ENCODE assay signal across 24 mouse cellular contexts in genomic region chr9:61330747-61331146, GRCm38 (mm10). TPM values are rescaled to one million over a fixed set of nuclear protein-coding genes. Genes with fewer than 3 reads are reported as not detected.
DNase-seq lines count a peak whose midpoint lies in the region; ATAC-seq and TF ChIP-seq lines count a peak whose summit lies in the region.
"Had no signal": no experiment of that assay in that cellular context is flagged by ENCODE, and none has a peak within 500 bp of the region (broad histone marks: within the 10 kb centered on the region; RNA-seq: fewer than 3 reads in every experiment).

No protein-coding gene starts in this region.

- no peaks in the 10 kb centered on the region for H3K79me2 ChIP-seq in CH12.LX (replicated peaks; ENCODE audit: control insufficient read depth, extremely low read depth, insufficient read depth, poor library complexity, severe bottlenecking)

- TF ChIP-seq POLR2A in CH12.LX (IDR thresholded peaks at IDR 0.05; ENCODE audit: low read depth, low read length), result no peak

- in situ Hi-C loops in CH12.LX (cut with MboI; ENCODE audit: low pct_ligation_motif_present, low pct_unique_long_range_greater_than_20kb, low sequenced_read_pairs), result no loop called here

- TF ChIP-seq RAD21 in CH12.LX (IDR thresholded peaks at IDR 0.05; ENCODE audit: low read depth, low read length), result no peak

- H3K36me3 ChIP-seq in CH12.LX (replicated peaks in 1 of 2; ENCODE audit: control insufficient read depth in 1 of 2, insufficient read depth in 1 of 2, low read length in 1 of 2), result no peaks in the 10 kb centered on the region
- H3K36me3 ChIP-seq: embryonic facial prominence, embryonic 13.5 days; embryonic facial prominence, embryonic 15.5 days; forebrain, embryonic 10.5 days; forebrain, embryonic 12.5 days had no signal

- TF ChIP-seq CTCF in CH12.LX (conservative IDR thresholded peaks at IDR 0.05 in 1 of 2, IDR thresholded peaks at IDR 0.05 in 1 of 2; ENCODE audit: low read depth in 2 of 2, low read length in 2 of 2), result no peak

- TF ChIP-seq EP300 in CH12.LX (IDR thresholded peaks at IDR 0.05; ENCODE audit: low read length), result peak; percentile 63; the same call in 1 of the 2 replicates

- no peaks in the 10 kb centered on the region for H3K9me3 ChIP-seq in CH12.LX (replicated peaks; ENCODE audit: low read length)
- H3K9me3 ChIP-seq: embryonic facial prominence, embryonic 13.5 days; embryonic facial prominence, embryonic 15.5 days; forebrain, embryonic 10.5 days; forebrain, embryonic 12.5 days had no signal

- H3K4me2 ChIP-seq in CH12.LX (ENCODE audit: insufficient read depth, low read depth, poor library complexity, severe bottlenecking), result 0 out of 2 replicates have a peak overlapping the region, but pooled peaks have one; percentile 35
- H3K4me2 ChIP-seq: embryonic facial prominence, embryonic 13.5 days; embryonic facial prominence, embryonic 15.5 days; forebrain, embryonic 12.5 days had no signal

- no peak overlapping the region for H3K27ac ChIP-seq in CH12.LX (ENCODE audit: insufficient read depth, low read depth)
- H3K27ac ChIP-seq: embryonic facial prominence, embryonic 13.5 days; embryonic facial prominence, embryonic 15.5 days; forebrain, embryonic 10.5 days; forebrain, embryonic 12.5 days had no signal

- no peak for DNase-seq in CH12.LX (ENCODE audit: extremely low read depth)
- DNase-seq in induced T-regulatory cell, adult 2 months (ENCODE audit: low read depth), result peak; percentile 52
- no peak for DNase-seq in lung, adult 18-20 months
- DNase-seq in layer of hippocampus, adult 9-10 months (ENCODE audit: low spot score), result no peak
- DNase-seq: adrenal gland, adult 2 months; adrenal gland, postnatal 10 days; adrenal gland, postnatal 25 days; B cell, adult 2 months; cerebellum, adult 11 months; cerebellum, adult 18-20 months; cerebellum, adult 8-10 months; cerebellum, adult 9-11 months; cerebellum, postnatal 14 days; cerebellum, postnatal 36 days; embryo, embryonic 11 days had no signal

- no peak overlapping the region for H3K9ac ChIP-seq in CH12.LX (ENCODE audit: insufficient read depth, low read depth)
- H3K9ac ChIP-seq: embryonic facial prominence, embryonic 13.5 days; embryonic facial prominence, embryonic 15.5 days; forebrain, embryonic 12.5 days had no signal

- H3K4me3 ChIP-seq in CH12.LX (replicated peaks in 1 of 3; ENCODE audit: low read depth in 2 of 3, low read length in 2 of 3, poor library complexity in 1 of 3), result no peak overlapping the region
- H3K4me3 ChIP-seq: embryonic facial prominence, embryonic 13.5 days; embryonic facial prominence, embryonic 15.5 days; erythroblast, embryonic 14.5 days; forebrain, embryonic 10.5 days; forebrain, embryonic 12.5 days had no signal

- H3K4me1 ChIP-seq in CH12.LX (ENCODE audit: control insufficient read depth in 1 of 2, insufficient read depth in 2 of 2), result peaks cover 16 to 31% of the 10 kb centered on the region in 2 experiments
- H3K4me1 ChIP-seq: embryonic facial prominence, embryonic 15.5 days had no signal

- no peaks in the 10 kb centered on the region for H3K27me3 ChIP-seq in CH12.LX (replicated peaks)

- ATAC-seq in monocyte, adult 5-6 weeks (replicated peaks; ENCODE audit: insufficient number of reproducible peaks, low FRiP score, low TSS enrichment, poor library complexity, severe bottlenecking), result peak; percentile 55
- ATAC-seq: CD4-positive, CD25-positive, alpha-beta regulatory T cell, adult 4 months; forebrain, embryonic 14.5 days; forebrain, embryonic 16.5 days had no signal

- dilution Hi-C loops in CH12.LX (cut with MboI; ENCODE audit: extremely low pct_ligation_motif_present, extremely low pct_unique_long_range_greater_than_20kb, low sequenced_read_pairs), result no loop called here

TF ChIP-seq in CH12.LX, 34 proteins besides CTCF, POLR2A, EP300 and RAD21:
- TF ChIP-seq ETS1 (conservative IDR thresholded peaks at IDR 0.05; ENCODE audit: low read depth, low read length), result 0 out of 2 replicates have a peak, but pooled peaks have one; percentile 20
- TF ChIP-seq E2F4 (IDR thresholded peaks at IDR 0.05; ENCODE audit: insufficient replicate concordance, low read depth, low read length), result no peak
- 0 out of 2 replicates have a peak, but pooled peaks have one; percentile 20 for TF ChIP-seq JUN (IDR thresholded peaks at IDR 0.05; ENCODE audit: insufficient read depth, low read depth, low read length)
- peak; percentile 62 for TF ChIP-seq JUND (conservative IDR thresholded peaks at IDR 0.05; ENCODE audit: low read depth, low read length)
- TF ChIP-seq IRF4 (IDR thresholded peaks at IDR 0.05; ENCODE audit: low read depth, low read length), result peak; percentile 85
- 0 out of 2 replicates have a peak, but pooled peaks have one; percentile 19 for TF ChIP-seq BHLHE40 (IDR thresholded peaks at IDR 0.05; ENCODE audit: low read depth, low read length)
- TF ChIP-seq ZNF384 (IDR thresholded peaks at IDR 0.05; ENCODE audit: low read depth, low read length), result no peak
- TF ChIP-seq MYC (IDR thresholded peaks at IDR 0.05; ENCODE audit: low read depth, low read length), result 0 out of 2 replicates have a peak, but pooled peaks have one; percentile 21

RNA-seq across cellular contexts. Expression of gene Tle3, which starts 41.4 kb away (rescaled TPM):
- total RNA-seq in CH12.LX (2012; rRNA removed), result 17.2 and 22.8 TPM in 2 replicates
- 8.1 and 8.4 TPM in 2 replicates for total RNA-seq in CH12.LX (2014; rRNA removed)
- polyA plus RNA-seq in CH12.LX (2012; ENCODE audit: insufficient read length, low read depth), result 26.0 and 29.1 TPM in 2 replicates
- 96.0 to 177 TPM (median 119 TPM) in 3 replicates for total RNA-seq in monocyte, adult 5-6 weeks (2017)
